Mouse (Mus musculus): ENCODE measurements around the gene Ccdc85c.

Ccdc85c gene

DNA sequence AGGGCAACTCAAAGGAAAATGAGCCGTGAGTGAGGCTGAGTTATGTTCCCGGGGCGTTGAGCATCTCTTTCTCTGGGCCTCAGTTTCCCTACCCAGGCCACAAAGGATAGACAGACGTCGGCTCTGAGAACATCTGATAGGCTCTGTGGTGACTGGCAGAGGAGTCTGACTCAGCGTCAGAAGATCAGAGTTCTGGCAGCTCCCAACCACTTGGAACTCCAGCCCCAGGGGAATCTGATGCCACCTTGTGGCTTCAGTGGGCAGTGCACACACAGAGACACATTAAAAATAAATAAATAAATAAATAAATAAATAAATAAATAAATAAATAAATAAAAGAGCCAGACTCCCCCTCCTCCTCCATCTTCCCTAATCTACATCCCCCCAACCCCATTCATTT lies 21.8 kb upstream of the Ccdc85c start:
- in situ Hi-C loops (cut with MseI, MboI), result loop anchor here (5.0 kb wide), 2 partner anchors 75 to 90 kb away; no protein-coding TSS in a partner anchor

DNA sequence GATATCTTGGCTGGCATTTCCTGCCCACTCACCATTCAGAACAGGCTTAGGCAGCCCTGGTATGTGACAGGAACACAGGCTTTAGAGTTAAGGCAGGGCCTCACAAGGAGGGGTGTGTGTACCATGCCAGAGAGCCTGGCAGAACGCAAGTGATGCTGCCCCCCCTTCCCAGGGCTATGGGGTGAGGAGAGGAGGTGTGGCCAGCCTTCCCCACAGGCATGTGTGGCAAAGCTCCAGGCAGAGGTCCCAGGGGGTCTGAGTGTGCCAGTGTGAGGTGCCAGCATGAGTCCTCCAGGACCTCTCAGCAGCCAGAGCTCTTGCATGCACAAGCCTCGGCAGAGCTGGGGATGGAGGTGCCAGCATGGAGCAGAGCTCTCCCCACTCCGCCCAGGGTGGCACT lies 19.4 kb upstream of the Ccdc85c start:
- in situ Hi-C loops (cut with MseI, MboI), result loop anchor here (5.0 kb wide), 2 partner anchors 72 to 87 kb away; no protein-coding TSS in a partner anchor

DNA sequence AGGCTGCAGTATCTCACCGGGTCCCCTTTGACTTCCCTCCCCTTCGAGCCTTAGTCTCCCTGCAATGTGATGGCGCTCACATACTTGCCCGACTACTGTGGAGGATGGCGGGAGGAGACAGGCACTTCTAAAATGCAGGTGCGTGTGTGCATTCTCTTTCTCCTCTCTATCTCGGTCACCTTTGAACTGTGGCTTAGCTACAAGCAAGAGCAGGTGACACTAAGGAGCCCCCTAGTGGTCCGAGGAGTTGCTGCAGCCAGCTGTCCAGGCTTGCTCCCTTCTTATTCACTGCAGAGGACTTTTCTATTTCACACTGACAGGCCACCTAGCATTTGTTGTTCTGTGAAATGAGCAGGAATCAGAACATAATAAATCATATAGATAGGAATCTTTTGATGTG lies 17.7 kb upstream of the Ccdc85c start:
- in situ Hi-C loops (cut with MseI, MboI), result no loop called here

DNA sequence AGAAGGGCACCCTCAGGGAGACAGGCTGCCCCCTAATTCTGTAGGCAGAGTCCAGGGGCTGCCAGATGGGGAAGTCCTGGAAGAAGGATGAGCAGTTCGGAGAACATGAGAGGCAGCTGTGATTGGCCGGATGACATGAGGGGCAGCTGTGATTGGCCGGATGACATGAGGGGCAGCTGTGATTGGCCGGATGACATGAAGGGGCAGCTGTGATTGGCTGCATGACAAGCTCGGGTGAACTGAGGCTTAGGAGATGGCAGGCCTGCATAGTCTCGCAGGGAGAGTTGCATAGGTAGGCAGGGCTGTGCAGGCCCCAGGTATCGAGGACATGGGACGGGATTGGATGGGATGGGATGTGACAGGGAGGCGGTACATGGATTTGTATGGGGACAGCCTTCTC lies 17.2 kb upstream of the Ccdc85c start:
- in situ Hi-C loops (cut with MseI, MboI), result no loop called here

DNA sequence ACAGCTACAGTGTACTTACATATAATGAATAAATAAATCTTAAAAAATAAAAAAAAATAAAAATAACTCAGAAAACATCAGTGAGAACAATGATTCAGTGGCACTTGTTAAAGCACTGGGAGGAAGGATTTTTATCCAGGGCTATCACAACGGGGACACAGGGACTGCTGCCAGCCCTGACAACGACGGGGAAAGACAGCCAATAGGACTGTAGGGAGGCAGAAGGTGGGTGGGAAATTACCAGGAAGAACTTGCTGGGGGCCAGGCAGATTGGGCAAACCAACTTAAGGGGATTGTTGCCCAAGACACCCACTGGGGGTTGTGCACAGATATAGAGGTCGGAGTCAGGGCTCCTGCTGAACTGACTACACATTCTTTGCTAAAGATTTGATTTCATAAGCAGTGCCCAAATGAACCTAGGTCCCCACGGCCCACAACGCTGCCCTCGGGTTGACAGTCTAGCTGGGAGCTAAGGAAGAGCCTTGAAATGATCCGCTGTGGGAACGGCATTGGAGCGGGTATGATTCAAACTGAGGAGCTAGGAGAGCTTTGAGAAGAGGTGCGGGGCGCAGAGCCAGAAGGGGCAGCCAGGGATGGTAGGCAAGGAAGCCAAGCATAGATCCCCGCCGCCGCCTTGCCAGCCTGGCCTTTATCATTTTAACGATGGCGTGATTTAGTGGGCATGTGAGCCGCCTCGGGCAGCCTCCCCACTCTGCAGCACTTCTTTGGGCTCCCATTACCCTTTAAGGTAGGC lies 13.1 kb upstream of the Ccdc85c start:
- in situ Hi-C loops (cut with MseI, MboI), result no loop called here

DNA sequence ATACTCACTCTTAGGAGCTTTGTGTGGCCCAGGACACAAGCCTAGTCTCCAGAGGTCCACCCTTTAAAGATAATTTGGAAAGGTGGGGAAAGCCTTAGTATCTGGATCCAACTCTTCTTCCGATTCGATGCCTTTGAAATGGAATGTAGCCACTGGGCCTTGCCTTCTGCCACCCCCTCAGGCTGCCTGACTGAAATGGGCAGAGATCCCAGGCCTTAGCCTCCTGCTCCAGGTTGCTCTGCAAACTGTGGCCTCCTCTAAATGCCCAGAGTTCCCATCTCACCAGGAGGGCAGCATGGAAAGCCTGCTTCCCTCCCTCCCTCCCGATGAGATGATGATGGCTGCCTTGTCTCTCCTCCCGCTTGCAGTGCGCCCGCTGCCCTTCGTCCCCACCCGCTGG lies 11.8 kb upstream of the Ccdc85c start:
- in situ Hi-C loops (cut with MseI, MboI), result no loop called here

DNA sequence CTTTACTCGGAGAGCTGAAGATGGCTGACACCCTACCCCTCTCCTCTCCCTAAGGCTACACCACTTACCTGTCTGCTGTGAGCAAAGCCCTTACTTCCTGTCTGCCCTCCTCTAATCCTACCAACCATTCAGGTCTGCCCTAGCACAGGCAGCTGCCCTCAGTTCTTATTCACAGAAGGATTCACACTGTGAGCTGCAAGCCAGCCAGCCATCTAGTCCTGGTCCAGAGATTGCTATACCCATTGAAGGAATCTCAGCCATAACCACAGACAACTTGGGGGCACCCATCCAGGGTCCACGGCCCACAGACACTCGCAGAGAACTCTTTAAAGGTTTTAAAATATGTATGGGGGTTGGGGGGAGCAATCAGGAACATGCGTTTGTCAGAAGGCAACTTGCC lies 11.2 kb upstream of the Ccdc85c start:
- in situ Hi-C loops (cut with MseI, MboI), result no loop called here

DNA sequence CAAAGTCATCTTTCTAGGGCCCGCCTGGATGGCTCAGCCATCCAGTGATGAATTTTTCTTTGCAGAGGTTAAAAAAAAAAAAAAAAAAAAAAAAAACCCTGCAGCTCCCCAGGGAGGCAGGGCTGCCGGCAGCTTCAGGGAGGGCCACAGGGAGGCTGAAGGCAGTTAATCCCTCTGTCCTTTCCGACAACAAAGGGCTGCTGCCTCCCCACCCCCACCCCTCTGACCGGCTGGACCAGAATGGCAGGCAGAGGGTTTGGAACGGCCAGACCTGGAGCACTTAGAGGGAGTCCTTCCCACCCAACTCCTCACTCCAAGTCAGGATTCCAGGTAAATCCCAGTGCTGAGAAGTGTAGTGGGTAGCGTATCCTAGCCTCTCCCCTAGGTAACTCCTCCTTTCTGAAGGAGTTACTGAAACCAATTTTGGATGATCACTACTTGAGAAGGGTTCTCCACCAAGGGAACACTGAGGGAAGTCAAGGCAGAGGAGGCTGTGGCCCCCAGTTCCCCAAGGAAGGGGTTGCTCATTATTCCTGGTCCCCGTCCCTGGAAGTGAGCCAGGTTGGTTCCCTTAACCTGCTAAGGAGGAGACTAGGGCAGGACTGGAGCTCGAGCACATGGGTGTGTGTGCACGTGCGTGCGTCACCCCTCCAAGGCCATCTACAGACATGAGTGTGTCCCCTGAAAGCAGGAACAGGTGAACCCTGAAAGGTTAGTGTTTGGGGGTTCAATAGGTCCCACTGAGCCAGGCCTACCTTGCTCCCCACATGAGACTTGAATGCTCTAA lies 10.2 kb upstream of the Ccdc85c start:
- in situ Hi-C loops (cut with MseI, MboI), result no loop called here

DNA sequence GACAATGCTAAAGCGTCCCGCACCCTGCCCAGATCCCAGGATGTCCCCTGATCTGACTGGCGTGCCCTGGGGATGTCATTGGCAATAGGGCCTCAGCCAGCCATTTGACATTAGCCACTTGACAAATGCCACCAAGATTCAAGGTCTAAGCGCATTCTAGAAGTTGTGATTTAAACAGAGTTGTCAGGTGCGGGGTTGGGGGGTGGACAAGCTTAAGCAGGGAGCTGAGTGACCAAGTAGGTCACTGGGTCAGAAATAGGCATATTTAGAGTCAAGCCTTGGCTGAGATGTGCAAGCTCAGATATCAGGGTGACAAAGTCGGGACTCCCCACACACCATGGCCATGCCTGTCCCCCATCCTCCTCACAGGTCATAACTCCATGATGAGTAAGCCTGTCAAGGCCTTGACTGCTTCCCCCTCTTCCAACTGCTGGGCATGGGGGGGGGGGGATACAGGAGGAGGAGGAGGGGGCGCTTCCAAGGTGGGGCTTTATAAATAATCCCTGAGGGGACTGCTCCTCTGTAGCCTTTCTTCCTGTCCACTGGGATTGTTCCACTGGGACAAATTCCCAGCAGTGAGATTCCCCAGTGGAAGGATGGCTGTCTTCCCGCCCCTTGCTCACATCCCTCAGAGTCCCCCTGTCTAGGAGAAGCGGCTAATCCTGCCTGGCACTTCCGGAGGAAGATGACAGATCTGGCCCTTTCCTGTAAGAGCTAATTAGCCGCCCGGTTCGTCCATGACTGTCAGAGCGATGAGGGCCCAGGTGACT lies 9.4 kb upstream of the Ccdc85c start:
- in situ Hi-C loops (cut with MseI, MboI), result no loop called here

DNA sequence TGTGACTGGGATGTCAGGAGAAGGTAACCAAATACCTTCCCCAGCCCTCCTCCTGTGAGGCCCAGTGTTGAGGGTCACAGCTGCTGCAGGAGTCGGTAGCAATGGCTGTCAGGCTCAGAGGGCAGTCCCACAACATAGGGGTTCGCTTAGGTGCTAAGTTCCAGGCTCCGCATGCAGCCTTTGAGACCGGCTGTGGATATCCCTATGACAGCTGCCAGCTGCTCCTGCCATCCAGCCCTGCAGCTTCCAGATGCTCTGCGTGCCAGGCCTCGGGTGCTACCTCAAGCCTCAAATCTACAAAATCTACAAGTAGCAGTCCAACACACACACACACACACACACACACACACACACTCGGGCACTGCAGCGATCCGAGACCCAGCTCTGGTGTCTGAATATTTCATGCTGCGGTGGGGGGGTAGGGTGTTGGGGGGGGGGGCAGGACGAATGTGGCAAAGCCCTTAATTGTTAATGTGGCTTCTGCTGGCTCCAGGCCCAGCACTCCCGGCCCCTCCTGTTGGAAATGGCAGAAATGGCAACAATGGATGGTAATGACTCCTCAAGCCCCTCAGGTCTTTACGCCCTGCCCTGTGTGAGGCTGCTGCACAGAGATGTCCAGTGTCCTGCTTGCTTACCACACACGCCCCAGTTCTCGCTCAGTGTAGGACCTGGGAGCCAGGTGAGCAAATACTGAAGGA lies 3.1 kb upstream of the Ccdc85c start:
- in situ Hi-C loops (cut with MseI, MboI), result no loop called here

DNA sequence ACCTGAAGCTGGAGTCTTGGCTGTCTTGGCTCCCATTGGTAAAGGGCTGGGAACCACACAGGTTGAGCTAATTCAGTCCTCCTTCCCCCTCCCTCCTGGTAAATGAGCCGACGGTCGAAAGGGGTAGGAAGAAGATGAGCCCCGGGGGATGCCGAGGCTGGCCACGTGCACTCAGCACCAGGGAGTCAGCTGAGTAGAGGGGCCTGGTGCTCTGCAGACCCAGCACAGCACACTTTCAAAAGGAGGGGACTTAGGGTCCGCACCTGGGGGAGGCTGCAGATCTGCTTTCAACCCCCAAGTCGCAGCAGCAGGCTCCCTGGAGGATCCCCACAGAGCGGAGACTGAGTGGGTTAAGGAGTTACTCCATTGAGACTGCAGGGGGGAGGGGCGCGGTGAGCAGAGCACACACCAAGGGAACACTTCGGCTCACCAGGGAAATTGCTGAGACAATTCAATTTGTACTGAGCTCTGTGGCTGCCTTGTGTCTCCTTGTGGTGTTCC lies 2.2 kb upstream of the Ccdc85c start:
- in situ Hi-C loops (cut with MseI, MboI), result no loop called here

DNA sequence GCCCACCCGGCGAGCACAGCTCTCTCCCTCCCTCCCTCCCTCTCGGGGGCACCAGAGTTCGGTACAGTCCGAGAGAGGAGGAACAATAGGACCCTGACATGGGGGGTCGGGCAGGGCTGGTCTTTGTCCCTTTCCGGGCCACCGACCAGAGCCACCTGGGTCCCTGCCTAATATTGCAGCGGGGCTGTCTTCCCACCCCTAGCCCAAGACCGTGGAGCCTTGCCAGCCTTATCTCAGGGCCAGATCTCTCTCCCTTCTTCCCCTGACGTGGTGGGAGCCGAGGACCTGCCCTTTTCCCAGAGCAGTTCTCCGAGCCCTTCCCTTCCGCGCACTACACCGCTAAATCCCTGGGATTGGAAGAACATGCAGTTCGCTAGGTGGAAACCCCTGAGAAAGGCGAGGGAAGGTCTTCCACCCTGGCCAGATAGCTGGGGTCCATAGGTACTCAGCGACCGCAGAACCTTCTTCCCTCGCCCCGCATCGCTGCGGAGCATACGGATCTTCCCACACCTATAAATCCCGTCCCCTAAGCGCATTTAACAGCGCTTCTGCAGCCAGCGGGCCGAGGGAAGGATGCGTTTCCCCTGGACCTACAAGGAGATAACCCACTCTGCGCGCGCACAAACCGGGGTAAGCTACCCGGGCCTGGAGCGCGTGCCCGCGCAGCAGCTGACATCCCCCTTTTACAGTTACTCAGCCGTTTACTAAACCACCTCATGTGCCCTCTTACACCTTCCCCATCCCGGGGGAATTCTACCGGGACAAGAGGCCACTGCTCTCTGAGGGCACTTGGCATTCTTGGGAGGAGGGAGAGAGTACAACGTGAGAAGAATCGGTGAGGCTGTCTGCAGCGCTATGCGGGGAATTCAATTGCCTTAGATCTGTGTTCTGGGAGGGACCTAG lies 946 bp upstream of the Ccdc85c start:
- in situ Hi-C loops (cut with MseI, MboI), result no loop called here

DNA sequence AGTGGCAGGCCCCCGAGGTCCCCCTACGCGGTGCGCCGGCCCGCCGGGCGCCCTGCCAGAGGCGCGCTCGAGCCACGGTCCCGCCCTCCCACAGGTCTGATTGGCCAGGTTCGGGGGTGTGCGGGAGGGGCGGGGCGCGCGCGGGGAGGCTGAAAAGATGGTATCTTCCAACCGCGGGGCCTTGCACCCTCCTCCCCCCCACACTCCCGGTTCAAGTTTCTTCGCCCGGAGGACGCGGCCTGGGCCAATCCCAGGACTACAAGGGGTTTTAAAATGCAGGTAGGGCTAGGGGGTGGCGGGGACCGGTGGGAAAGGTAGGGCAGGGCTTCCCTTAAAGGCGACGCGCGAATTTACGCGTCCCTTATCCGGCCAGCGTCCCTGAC lies 274 bp upstream of the Ccdc85c start:
- in situ Hi-C loops (cut with MseI, MboI), result no loop called here

DNA sequence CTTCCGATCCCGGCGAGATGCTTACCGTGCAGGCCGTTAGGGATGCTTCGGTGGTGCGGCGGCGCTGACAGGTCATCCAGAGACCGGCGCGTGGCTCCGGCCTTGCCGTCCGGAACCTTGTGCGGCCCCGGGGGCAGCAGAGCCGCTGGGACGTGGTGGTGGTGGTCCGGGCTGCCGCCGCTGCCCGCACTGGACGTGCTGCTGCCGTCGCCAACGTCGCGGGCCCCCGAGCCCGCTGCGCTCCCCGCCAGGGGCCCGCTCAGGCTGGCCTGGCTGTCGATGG lies 971 bp downstream of the Ccdc85c start:
- in situ Hi-C loops (cut with MseI, MboI), result no loop called here

DNA sequence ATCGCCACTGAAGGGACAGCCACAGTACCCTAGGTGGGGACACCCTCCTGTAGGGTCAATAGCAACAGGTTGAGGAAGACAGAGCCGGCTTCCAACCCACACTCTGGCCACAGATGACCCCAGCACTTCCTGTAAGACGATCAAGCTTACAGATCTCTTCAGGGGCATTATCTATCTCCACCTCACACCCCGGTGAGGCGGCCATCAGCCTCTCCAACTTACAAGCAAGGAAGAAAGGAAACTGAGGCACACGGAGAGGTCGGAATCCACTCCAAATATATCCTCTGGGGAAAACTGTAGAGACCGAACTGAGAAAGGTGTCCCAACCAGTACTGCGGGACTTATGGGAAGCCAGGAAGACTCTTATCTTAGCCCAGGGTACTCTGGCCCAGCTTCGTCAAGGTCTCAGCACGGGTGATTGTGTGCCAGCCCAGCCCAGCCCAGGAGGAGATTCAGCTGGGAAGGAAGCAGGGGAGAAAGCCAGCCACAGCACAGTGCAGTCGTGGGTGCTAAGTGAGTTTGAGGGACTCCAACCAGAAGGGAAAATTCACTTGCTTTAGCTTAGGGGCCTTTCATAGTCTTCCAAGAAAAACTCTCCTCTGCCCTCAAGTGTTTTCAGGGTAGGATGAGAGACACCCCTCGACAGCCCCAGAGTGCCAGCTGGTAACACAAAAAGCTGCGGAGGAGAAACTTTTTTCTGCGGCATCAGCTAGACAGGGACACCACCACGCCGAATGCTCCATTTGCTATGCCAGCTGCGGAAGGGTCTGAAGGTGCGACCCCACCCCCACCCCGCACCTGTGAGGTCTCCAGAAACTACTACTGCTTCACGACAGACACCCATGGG lies 1.5 kb downstream of the Ccdc85c start:
- in situ Hi-C loops (cut with MseI, MboI), result no loop called here

DNA sequence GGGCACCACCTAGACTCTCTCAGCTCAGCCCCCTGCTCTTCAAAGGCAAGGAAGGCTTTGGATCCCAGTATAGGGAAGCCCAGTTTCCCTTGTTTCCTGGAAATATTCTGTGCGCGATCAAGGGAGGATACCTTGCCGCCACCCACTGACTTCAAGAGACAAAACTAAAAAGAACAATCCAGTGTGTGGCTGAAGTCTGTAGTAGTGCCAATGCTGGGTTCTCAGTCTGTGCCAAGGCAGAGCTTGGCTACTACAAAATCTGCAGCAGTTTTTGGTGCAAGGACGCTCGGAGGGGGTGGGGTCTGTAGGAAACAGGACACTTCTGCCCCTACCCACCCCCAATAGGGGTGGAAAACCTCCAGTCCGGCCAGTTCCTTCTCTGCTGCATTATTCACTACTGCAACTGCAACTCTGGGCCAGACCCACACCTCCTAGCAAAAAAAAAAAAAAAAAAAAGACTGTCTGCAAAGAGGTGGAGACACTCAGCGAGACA lies 3.0 kb downstream of the Ccdc85c start:
- in situ Hi-C loops (cut with MseI, MboI), result no loop called here

DNA sequence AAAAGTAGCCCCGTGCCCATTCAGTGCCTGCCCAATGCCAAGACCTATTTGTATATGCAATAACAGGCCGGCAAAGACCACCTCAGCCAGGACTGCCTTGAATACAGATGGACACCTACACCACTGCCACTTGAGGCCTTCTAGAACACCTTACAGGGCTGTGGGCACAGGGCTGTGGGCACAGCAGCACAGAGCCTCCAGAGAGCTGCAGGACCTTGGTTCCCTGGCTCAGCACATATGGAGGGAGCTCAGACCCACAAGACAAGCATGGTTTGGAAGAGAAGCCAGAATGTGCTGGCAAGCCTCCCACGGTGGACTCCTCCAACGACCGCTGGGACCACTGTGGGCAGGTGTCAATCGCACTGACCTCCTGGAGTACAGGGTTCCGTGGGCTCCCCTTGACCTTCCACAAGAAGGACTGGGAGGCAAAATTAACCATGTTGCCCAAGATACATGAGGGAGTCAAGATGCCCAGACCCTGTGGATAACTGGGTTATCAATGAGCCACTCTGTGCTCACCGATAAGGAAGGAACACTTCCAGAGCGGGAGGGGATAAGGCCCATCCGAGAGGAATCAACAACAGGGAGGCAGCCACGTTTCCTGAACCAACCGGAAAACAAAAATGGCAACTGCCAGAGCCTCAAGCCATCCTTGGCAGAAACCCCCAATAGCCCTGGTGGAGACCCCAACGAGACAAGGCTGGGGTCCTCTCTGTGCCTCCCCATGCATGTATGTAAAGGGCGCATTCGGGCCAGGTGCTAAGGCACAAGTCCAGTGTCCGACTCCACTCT lies 3.7 kb downstream of the Ccdc85c start:
- in situ Hi-C loops (cut with MseI, MboI), result no loop called here

DNA sequence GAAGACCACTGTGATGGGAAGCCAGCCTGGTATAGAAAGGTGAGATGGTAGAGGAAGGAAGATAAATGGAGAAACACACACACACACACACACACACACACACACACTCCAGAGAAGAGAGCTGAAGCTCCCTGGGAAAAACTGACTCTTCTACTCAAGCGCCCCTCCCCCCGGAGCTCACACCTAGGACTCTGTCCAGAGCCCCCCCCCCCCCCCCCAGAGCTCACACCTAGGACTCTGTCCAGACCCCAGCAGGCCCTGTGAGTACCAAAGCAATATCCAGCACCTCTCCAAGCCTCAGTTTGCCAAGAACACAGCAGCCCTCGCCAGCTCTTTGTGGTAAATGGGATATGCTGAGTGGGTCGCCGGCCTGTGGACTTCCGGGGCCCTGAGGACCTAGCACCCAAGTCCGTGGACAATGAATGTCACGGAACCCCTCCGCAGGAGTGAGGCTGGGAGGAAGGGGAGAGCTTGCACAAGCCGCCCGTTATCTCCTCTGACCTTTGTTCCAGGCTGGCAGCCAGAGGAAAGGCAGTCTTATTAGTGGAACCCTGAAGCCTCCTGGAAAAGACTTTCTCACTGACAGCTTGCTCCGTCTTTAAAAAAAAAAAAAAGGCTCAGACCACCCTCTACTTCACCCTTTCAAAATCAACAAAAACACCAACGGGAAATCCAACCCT lies 4.8 kb downstream of the Ccdc85c start:
- in situ Hi-C loops (cut with MseI, MboI), result no loop called here

Measured in mouse trophoblast stem cell (cell line).